In genomic region chr2:131902423-131902822, GRCm38 (mm10) we compare ENCODE assay signal across 22 mouse cellular contexts. TPM values are rescaled to one million over a fixed set of nuclear protein-coding genes. Genes with fewer than 3 reads are reported as not detected.
DNase-seq lines count a peak whose midpoint lies in the region; ATAC-seq and TF ChIP-seq lines count a peak whose summit lies in the region.
"Had no signal": no experiment of that assay in that cellular context is flagged by ENCODE, and none has a peak within 500 bp of the region (broad histone marks: within the 10 kb centered on the region; RNA-seq: fewer than 3 reads in every experiment).

No protein-coding gene starts in this region.

- H3K9me3 ChIP-seq in heart, embryonic 11.5 days (replicated peaks; ENCODE audit: control insufficient read depth, low read length) = no peaks in the 10 kb centered on the region
- no peaks in the 10 kb centered on the region for H3K9me3 ChIP-seq in kidney, postnatal 0 days (replicated peaks; ENCODE audit: low read length)
- H3K9me3 ChIP-seq in stomach, postnatal 0 days (ENCODE audit: control insufficient read depth, low read length) = no peaks in the 10 kb centered on the region
- H3K9me3 ChIP-seq: embryonic facial prominence, embryonic 13.5 days; liver, embryonic 12.5 days; lung, embryonic 15.5 days; midbrain, embryonic 15.5 days had no signal

- TF ChIP-seq EP300 in stomach, postnatal 0 days (optimal IDR thresholded peaks at IDR 0.05) = no peak

- DNase-seq in heart, postnatal 14 days = no peak
- DNase-seq in kidney, postnatal 0 days (ENCODE audit: low spot score) = peak; percentile 49
- DNase-seq in kidney, adult 18-20 months = no peak
- no peak for DNase-seq in stomach, postnatal 0 days (ENCODE audit: low spot score)
- DNase-seq: adrenal gland, postnatal 25 days; B cell, adult 2 months; cerebellum, adult 9-11 months; spleen, adult 18-20 months had no signal

- 12% methylated on average over 2 of the region's 3 CpGs for WGBS in heart, embryonic 11.5 days (ENCODE audit: insufficient replicate concordance)
- 40% methylated on average over 2 of the region's 3 CpGs for WGBS in kidney, postnatal 0 days
- WGBS in stomach, postnatal 0 days = 30% methylated on average over 3 of the region's 3 CpGs

- H3K27me3 ChIP-seq in heart, embryonic 11.5 days (ENCODE audit: control insufficient read depth, insufficient read depth, low read length) = no peaks in the 10 kb centered on the region
- H3K27me3 ChIP-seq in kidney, postnatal 0 days (ENCODE audit: insufficient read depth, low read length) = no peaks in the 10 kb centered on the region
- H3K27me3 ChIP-seq in stomach, postnatal 0 days (ENCODE audit: control insufficient read depth, insufficient read depth, low read length) = no peaks in the 10 kb centered on the region
- H3K27me3 ChIP-seq: embryonic facial prominence, embryonic 13.5 days; liver, embryonic 12.5 days; lung, embryonic 15.5 days; midbrain, embryonic 15.5 days; Patski had no signal

- ATAC-seq in heart, embryonic 11.5 days (replicated peaks; ENCODE audit: insufficient number of reproducible peaks, low FRiP score, low TSS enrichment) = no peak
- ATAC-seq in kidney, postnatal 0 days (replicated peaks; ENCODE audit: low FRiP score, low read depth) = no peak
- ATAC-seq in stomach, postnatal 0 days (ENCODE audit: low FRiP score, low TSS enrichment) = peak; percentile 50; the same call in 1 of the 2 replicates
- no peak for ATAC-seq in CD4-positive, CD25-positive, alpha-beta regulatory T cell, adult 4 months
- ATAC-seq: liver, embryonic 12.5 days; midbrain, embryonic 15.5 days had no signal

- H3K4me1 ChIP-seq in heart, embryonic 11.5 days (ENCODE audit: control insufficient read depth, insufficient read depth, low read length) = peaks cover 18% of the 10 kb centered on the region
- H3K4me1 ChIP-seq in kidney, postnatal 0 days (replicated peaks; ENCODE audit: insufficient read depth, low read length) = no peaks in the 10 kb centered on the region
- peaks cover 6% of the 10 kb centered on the region; the same call in 1 of the 2 replicates for H3K4me1 ChIP-seq in brown adipose tissue, adult 24 weeks (ENCODE audit: control insufficient read depth, insufficient read depth, insufficient read length, low read length)
- no peaks in the 10 kb centered on the region for H3K4me1 ChIP-seq in stomach, postnatal 0 days (replicated peaks; ENCODE audit: control insufficient read depth, insufficient read depth)
- H3K4me1 ChIP-seq: embryonic facial prominence, embryonic 13.5 days; lung, embryonic 15.5 days; midbrain, embryonic 15.5 days had no signal

- intact Hi-C loops in heart, postnatal 14 days (cut with DNase I) = loop anchor here (5.0 kb wide), 1 partner anchor 35 kb away; no protein-coding TSS in a partner anchor

- no peaks in the 10 kb centered on the region for H3K36me3 ChIP-seq in heart, embryonic 11.5 days (ENCODE audit: control insufficient read depth, insufficient read depth, low read length)
- no peaks in the 10 kb centered on the region for H3K36me3 ChIP-seq in kidney, postnatal 0 days (ENCODE audit: insufficient read depth, low read length)
- no peaks in the 10 kb centered on the region for H3K36me3 ChIP-seq in stomach, postnatal 0 days (ENCODE audit: control insufficient read depth, insufficient read depth, low read length)
- H3K36me3 ChIP-seq: embryonic facial prominence, embryonic 13.5 days; liver, embryonic 12.5 days; lung, embryonic 15.5 days; midbrain, embryonic 15.5 days had no signal

- peak overlapping the region; percentile 78 for H3K27ac ChIP-seq in heart, embryonic 11.5 days (ENCODE audit: low read depth, low read length)
- H3K27ac ChIP-seq in kidney, postnatal 0 days = no peak overlapping the region
- H3K27ac ChIP-seq in brown adipose tissue, adult 24 weeks (replicated peaks; ENCODE audit: low read depth, low read length) = 0 out of 2 replicates have a peak overlapping the region, but pooled peaks have one; percentile 50
- H3K27ac ChIP-seq in stomach, postnatal 0 days (replicated peaks) = peak overlapping the region; percentile 53; the same call in 1 of the 2 replicates
- H3K27ac ChIP-seq: embryonic facial prominence, embryonic 13.5 days; midbrain, embryonic 15.5 days had no signal

- H3K9ac ChIP-seq in heart, embryonic 11.5 days (ENCODE audit: low read depth, low read length) = no peak overlapping the region
- H3K9ac ChIP-seq in kidney, postnatal 0 days (ENCODE audit: low read depth, low read length) = no peak overlapping the region
- no peak overlapping the region for H3K9ac ChIP-seq in stomach, postnatal 0 days (ENCODE audit: low read length)
- H3K9ac ChIP-seq: embryonic facial prominence, embryonic 13.5 days; liver, embryonic 12.5 days; lung, embryonic 15.5 days; midbrain, embryonic 15.5 days had no signal

- no peak for TF ChIP-seq CTCF in kidney, postnatal 0 days (IDR thresholded peaks at IDR 0.05; ENCODE audit: low read depth)
- TF ChIP-seq CTCF in stomach, postnatal 0 days (IDR thresholded peaks at IDR 0.05; ENCODE audit: low read depth) = no peak

- no peak overlapping the region for H3K4me3 ChIP-seq in heart, embryonic 11.5 days (ENCODE audit: low read depth, low read length)
- no peak overlapping the region for H3K4me3 ChIP-seq in kidney, postnatal 0 days (replicated peaks; ENCODE audit: low read depth, low read length)
- no peak overlapping the region for H3K4me3 ChIP-seq in brown adipose tissue, adult 24 weeks (ENCODE audit: insufficient read depth, low read depth, low read length)
- H3K4me3 ChIP-seq in stomach, postnatal 0 days (ENCODE audit: low read depth, low read length) = no peak overlapping the region
- H3K4me3 ChIP-seq: embryonic facial prominence, embryonic 13.5 days; layer of hippocampus, adult 2 months; liver, embryonic 12.5 days; lung, embryonic 15.5 days; midbrain, embryonic 15.5 days had no signal

- H3K4me2 ChIP-seq in heart, embryonic 11.5 days = no peak overlapping the region
- H3K4me2 ChIP-seq in kidney, postnatal 0 days (ENCODE audit: low read length) = no peak overlapping the region
- H3K4me2 ChIP-seq in stomach, postnatal 0 days (replicated peaks; ENCODE audit: low read depth) = no peak overlapping the region
- H3K4me2 ChIP-seq: embryonic facial prominence, embryonic 13.5 days; liver, embryonic 12.5 days; lung, embryonic 15.5 days; midbrain, embryonic 15.5 days had no signal

RNA-seq across cellular contexts. Expression of gene Prnp, which starts 7.3 kb away (rescaled TPM):
- 47.0 and 53.2 TPM in 2 replicates for polyA plus RNA-seq in heart, embryonic 11.5 days (2014; fragmentation: Nextera tagmentation; extraction: Ambion mirVana)
- total RNA-seq in heart, postnatal 14 days (2021) = 10 to 100 TPM; 81.6 to 88.1 TPM
- polyA plus RNA-seq in kidney, postnatal 0 days (2015; fragmentation: Nextera tagmentation; extraction: Ambion mirVana) = 63.8 and 69.9 TPM in 2 replicates
- polyA plus RNA-seq in brown adipose tissue, adult 24 weeks (2012; ENCODE audit: insufficient read depth, insufficient read length, missing spikeins) = 105 and 119 TPM in 2 replicates
- polyA plus RNA-seq in stomach, postnatal 0 days (2015; fragmentation: Nextera tagmentation; extraction: Ambion mirVana) = 87.5 and 102 TPM in 2 replicates
- polyA plus RNA-seq in CD4-positive, CD25-positive, alpha-beta regulatory T cell, adult 4 months (2017; shearing (Covaris generic)) = 10 to 100 TPM; 11.8 to 12.3 TPM

RNA-seq across cellular contexts. Expression of gene Prn, which starts 7.3 kb away (rescaled TPM):
- polyA plus RNA-seq in heart, embryonic 11.5 days (2014; fragmentation: Nextera tagmentation; extraction: Ambion mirVana) = not detected in 2 replicates
- 1 to 10 TPM in 1 of 2 experiments, under 1 TPM in 1; 0.71 to 2.8 TPM for total RNA-seq in heart, postnatal 14 days (2021)
- 0.20 TPM in 1 of 2 replicates, not detected in the other for polyA plus RNA-seq in kidney, postnatal 0 days (2015; fragmentation: Nextera tagmentation; extraction: Ambion mirVana)
- not detected in 2 replicates for polyA plus RNA-seq in brown adipose tissue, adult 24 weeks (2012; ENCODE audit: insufficient read depth, insufficient read length, missing spikeins)
- 0.17 TPM in 2 replicates for polyA plus RNA-seq in stomach, postnatal 0 days (2015; fragmentation: Nextera tagmentation; extraction: Ambion mirVana)
- polyA plus RNA-seq in CD4-positive, CD25-positive, alpha-beta regulatory T cell, adult 4 months (2017; shearing (Covaris generic)) = not detected
- total RNA-seq: gastrocnemius, postnatal 10 days; layer of hippocampus, adult 2 months; megakaryocyte, adult 5-6 weeks had no signal
- polyA plus RNA-seq: activated CD4-positive, CD25-positive, alpha-beta regulatory T cell, adult 4 months; hindbrain, embryonic 11.5 days; limb, embryonic 11.5 days; liver, embryonic 12.5 days; lung, embryonic 15.5 days; midbrain, embryonic 15.5 days; Patski had no signal

RNA-seq across cellular contexts. Expression of gene Erv3, which starts 42.9 kb away (rescaled TPM):
- polyA plus RNA-seq in heart, embryonic 11.5 days (2014; fragmentation: Nextera tagmentation; extraction: Ambion mirVana) = not detected in 2 replicates
- total RNA-seq in heart, postnatal 14 days (2021) = not detected
- polyA plus RNA-seq in kidney, postnatal 0 days (2015; fragmentation: Nextera tagmentation; extraction: Ambion mirVana) = not detected in 2 replicates
- not detected in 2 replicates for polyA plus RNA-seq in brown adipose tissue, adult 24 weeks (2012; ENCODE audit: insufficient read depth, insufficient read length, missing spikeins)
- 0.02 TPM in 1 of 2 replicates, not detected in the other for polyA plus RNA-seq in stomach, postnatal 0 days (2015; fragmentation: Nextera tagmentation; extraction: Ambion mirVana)
- polyA plus RNA-seq in CD4-positive, CD25-positive, alpha-beta regulatory T cell, adult 4 months (2017; shearing (Covaris generic)) = not detected
- total RNA-seq: adrenal gland, postnatal 25 days; gastrocnemius, postnatal 10 days; megakaryocyte, adult 5-6 weeks had no signal
- polyA plus RNA-seq: activated CD4-positive, CD25-positive, alpha-beta regulatory T cell, adult 4 months; embryonic facial prominence, embryonic 13.5 days; hindbrain, embryonic 11.5 days; limb, embryonic 11.5 days; liver, embryonic 12.5 days; lung, embryonic 15.5 days; midbrain, embryonic 15.5 days; Patski had no signal

RNA-seq across cellular contexts. Expression of gene Prnd, which starts 48.2 kb away (rescaled TPM):
- 3.2 and 4.0 TPM in 2 replicates for polyA plus RNA-seq in heart, embryonic 11.5 days (2014; fragmentation: Nextera tagmentation; extraction: Ambion mirVana)
- total RNA-seq in heart, postnatal 14 days (2021) = 10 to 100 TPM in 1 of 2 experiments, 1 to 10 TPM in 1; 3.2 to 10.4 TPM
- polyA plus RNA-seq in kidney, postnatal 0 days (2015; fragmentation: Nextera tagmentation; extraction: Ambion mirVana) = 14.1 and 17.0 TPM in 2 replicates
- polyA plus RNA-seq in brown adipose tissue, adult 24 weeks (2012; ENCODE audit: insufficient read depth, insufficient read length, missing spikeins) = 0.58 and 0.71 TPM in 2 replicates
- polyA plus RNA-seq in stomach, postnatal 0 days (2015; fragmentation: Nextera tagmentation; extraction: Ambion mirVana) = 16.3 and 22.8 TPM in 2 replicates
- polyA plus RNA-seq in CD4-positive, CD25-positive, alpha-beta regulatory T cell, adult 4 months (2017; shearing (Covaris generic)) = under 1 TPM in 1 of 2 experiments, not detected in 1; 0.19 TPM
- total RNA-seq: adrenal gland, postnatal 25 days; layer of hippocampus, adult 2 months; megakaryocyte, adult 5-6 weeks had no signal
